Mouse (Mus musculus): Measurements from ENCODE around the gene Gm20896. TPM values are rescaled to one million over a fixed set of nuclear protein-coding genes. Genes with fewer than 3 reads are reported as not detected.
"Not testable (repeated sequence)": the region's sequence is repeated elsewhere in the genome, so short reads cannot be mapped to it uniquely, and the experiment has no call there.

Gene Gm20896
- not detected for polyA plus RNA-seq (2012; fragmentation: generic; extraction: Trizol)
- long read RNA-seq, experiment 1 = 0 reads
- long read RNA-seq, experiment 2 = 0 reads

DNA sequence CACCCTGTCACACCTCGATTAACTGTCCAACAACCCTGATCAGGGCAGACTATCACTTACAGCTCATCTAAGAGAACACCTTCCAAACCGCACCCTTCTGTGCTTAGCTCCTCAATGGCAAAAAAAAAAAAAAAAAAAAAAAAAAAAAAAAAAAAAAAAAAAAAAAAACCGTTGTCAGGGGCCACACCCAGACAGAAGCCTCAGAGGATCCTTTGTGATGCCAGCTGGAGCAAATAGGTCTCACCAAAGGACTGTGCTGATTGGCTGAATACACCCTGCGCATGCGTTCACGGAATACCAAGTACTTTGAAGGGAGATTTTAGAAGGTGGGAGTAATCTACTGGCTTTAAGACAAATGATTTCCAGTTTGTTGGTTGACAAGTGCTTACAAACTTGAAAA lies at the start of gene Gm20896:
TSS of gene Gm20896 (minus strand) at position 101 of the 400 bp plus-strand sequence.
- H3K27me3 ChIP-seq (ENCODE audit: control insufficient read depth, insufficient read depth, insufficient read length) = not testable (repeated sequence)

More for the DNA sequence above, at the start of gene Gm20896:
- H3K79me2 ChIP-seq (ENCODE audit: control insufficient read depth, insufficient read depth); H3K79me3 ChIP-seq (ENCODE audit: low read depth); H3ac ChIP-seq (ENCODE audit: control insufficient read depth, insufficient read length, low read depth); H3K36me3 ChIP-seq (ENCODE audit: control insufficient read depth, insufficient read depth); H3K4me3 ChIP-seq (ENCODE audit: insufficient read depth, poor library complexity, severe bottlenecking): not testable (repeated sequence)
